Mouse (Mus musculus): ENCODE measurements at regions not wholly inside any gene's neighbourhood (a gene's known extent, or its start where the extent isn't known, plus 50 kb on each side); places are given as distances from the start of the nearest gene placed in this dataset.
A peak's percentile ranks its signal among the peaks of the same experiment; 100 is the strongest.

DNA sequence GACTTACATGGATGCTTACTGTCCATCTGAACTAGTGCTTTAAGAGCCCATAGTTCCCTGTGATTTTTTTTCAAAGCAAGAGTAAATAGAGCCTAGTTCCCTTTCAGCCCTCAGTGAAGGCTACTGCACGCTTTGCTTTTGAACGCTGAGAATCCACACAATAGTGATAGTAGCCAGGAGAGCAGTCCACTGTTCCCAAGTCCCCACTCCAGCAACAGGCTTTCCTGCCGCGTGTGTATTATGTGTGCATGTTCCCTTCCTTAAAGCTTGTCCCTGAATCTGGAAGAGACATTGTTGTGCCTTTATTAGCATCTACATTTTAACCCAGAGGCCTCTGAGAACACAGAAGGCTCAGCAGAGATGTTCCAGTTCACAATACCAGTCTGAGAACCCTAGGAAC, 317.7 kb downstream of the Cd83 start:
- H3K27me3 ChIP-seq: peaks cover 31% of the 10 kb centered on the region
- no peaks in the 10 kb centered on the region for H3K36me3 ChIP-seq
- no peaks in the 10 kb centered on the region for H3K9me3 ChIP-seq
- H3K4me3 ChIP-seq: no peak overlapping the region
- no peak for ATAC-seq (ENCODE audit: low FRiP score, low read depth)
- H3K4me2 ChIP-seq (replicated peaks): no peak overlapping the region
- whole genome bisulfite sequencing: 84% methylated on average over 4 of the region's 4 CpGs
- peaks cover 21% of the 10 kb centered on the region for H3K4me1 ChIP-seq
- no peak overlapping the region for H3K27ac ChIP-seq
- no peak overlapping the region for H3K9ac ChIP-seq

DNA sequence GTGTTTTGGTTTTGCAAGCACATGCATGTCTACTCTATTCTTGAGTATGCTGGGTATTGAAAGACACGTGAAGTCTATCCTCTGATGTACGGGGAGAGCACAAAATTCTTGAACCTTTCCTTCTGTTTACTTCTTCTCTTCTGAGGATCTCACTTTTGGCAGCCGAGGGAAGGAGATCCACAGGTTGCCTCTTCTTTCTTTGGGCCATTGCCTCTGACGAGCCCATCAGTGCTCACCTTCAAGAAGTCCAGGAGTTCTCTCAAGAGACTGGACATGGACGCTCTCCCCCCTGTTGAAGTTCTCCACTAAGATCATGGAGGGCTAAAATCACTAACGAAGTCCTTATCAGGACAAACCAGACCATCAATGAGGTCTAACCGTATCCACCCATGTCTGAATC, 318.8 kb downstream of the Cd83 start:
- 92% methylated on average over 7 of the region's 7 CpGs for WGBS
- H3K36me3 ChIP-seq: no peaks in the 10 kb centered on the region
- H3K27ac ChIP-seq: no peak overlapping the region
- H3K4me2 ChIP-seq (replicated peaks): no peak overlapping the region
- peaks cover 18% of the 10 kb centered on the region for H3K4me1 ChIP-seq
- no peak overlapping the region for H3K9ac ChIP-seq
- no peak for ATAC-seq (ENCODE audit: low FRiP score, low read depth)
- no peak overlapping the region for H3K4me3 ChIP-seq
- peaks cover 31% of the 10 kb centered on the region for H3K27me3 ChIP-seq
- H3K9me3 ChIP-seq: no peaks in the 10 kb centered on the region

DNA sequence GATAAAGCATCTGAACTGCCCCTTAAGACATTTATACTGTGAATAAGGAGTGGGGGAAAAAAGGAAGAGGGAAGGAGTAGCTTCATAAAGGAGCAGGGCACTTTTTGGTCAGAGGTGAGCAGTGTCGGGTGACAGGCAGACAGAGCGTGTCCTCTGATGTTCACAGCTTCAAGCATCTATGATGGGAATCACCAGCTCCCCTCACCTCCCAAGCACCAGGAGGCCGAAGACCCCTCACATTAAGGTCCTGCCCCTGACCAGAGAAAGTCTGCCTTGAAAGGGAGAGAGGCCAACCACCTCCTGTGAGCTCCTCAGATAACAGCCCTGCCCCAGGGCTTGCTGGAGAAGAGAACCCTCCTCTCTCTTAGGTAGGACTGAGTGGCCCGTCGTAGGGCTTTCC, 320.6 kb downstream of the Cd83 start:
- H3K36me3 ChIP-seq: no peaks in the 10 kb centered on the region
- peaks cover 25% of the 10 kb centered on the region for H3K27me3 ChIP-seq
- no peak overlapping the region for H3K9ac ChIP-seq
- no peak overlapping the region for H3K4me3 ChIP-seq
- H3K27ac ChIP-seq: no peak overlapping the region
- no peaks in the 10 kb centered on the region for H3K9me3 ChIP-seq
- H3K4me2 ChIP-seq (replicated peaks): no peak overlapping the region
- H3K4me1 ChIP-seq: peaks cover 17% of the 10 kb centered on the region
- no peak for ATAC-seq (ENCODE audit: low FRiP score, low read depth)
- WGBS: 50% methylated on average over 5 of the region's 5 CpGs

DNA sequence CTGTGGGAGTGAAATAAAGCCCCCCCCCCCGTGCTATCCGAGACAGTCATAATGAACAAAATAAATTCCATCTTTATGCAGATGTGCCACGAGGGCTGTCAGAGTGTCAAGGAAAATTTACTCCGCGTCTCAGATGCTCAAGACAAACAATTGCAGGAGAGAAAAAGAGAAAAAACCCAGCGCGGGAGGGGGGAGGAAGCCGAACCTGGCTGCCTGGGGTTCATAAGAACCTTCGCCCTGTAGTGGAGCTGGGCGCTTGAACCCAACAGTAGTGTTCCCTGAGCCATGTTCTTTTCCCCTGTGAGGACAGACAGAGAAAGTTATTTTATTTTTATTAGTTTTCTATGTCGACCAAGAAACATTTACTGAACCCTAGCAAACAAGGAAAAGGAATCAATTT, 324.1 kb downstream of the Cd83 start:
- H3K9ac ChIP-seq: no peak overlapping the region
- peaks cover 10% of the 10 kb centered on the region for H3K4me1 ChIP-seq
- H3K27ac ChIP-seq: no peak overlapping the region
- H3K27me3 ChIP-seq: peaks cover 11% of the 10 kb centered on the region; the same call in 1 of the 2 replicates
- no peaks in the 10 kb centered on the region for H3K9me3 ChIP-seq
- H3K36me3 ChIP-seq: no peaks in the 10 kb centered on the region
- no peak for ATAC-seq (ENCODE audit: low FRiP score, low read depth)
- no peak overlapping the region for H3K4me3 ChIP-seq
- 51% methylated on average over 11 of the region's 11 CpGs for WGBS
- no peak overlapping the region for H3K4me2 ChIP-seq (replicated peaks)

DNA sequence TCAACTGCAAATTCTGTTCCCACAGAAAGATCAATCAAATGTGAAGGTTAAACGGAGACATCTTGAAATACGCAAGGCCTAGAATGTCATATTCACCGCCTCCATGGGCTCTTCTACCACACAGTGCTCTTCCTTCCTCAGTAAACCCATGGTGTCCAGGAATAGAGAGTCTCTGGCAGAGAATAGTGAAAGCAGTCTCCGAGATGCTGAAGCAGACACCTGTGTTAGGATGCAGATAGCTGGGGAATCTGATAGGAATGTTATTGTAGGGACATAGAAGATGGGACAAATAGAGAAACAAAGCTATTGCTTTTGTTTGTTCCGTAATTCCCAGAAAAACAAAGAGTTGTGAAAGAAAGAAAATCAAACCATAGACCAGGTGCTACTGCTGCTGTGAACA, 328.5 kb downstream of the Cd83 start:
- no peaks in the 10 kb centered on the region for H3K9me3 ChIP-seq
- H3K27ac ChIP-seq: no peak overlapping the region
- no peak overlapping the region for H3K4me2 ChIP-seq (replicated peaks)
- H3K9ac ChIP-seq: no peak overlapping the region
- H3K4me3 ChIP-seq: no peak overlapping the region
- H3K36me3 ChIP-seq: no peaks in the 10 kb centered on the region
- peaks cover 20% of the 10 kb centered on the region for H3K4me1 ChIP-seq
- ATAC-seq (ENCODE audit: low FRiP score, low read depth): no peak
- H3K27me3 ChIP-seq: peaks cover 5% of the 10 kb centered on the region; the same call in 1 of the 2 replicates
- WGBS: 91% methylated on average over 5 of the region's 5 CpGs

DNA sequence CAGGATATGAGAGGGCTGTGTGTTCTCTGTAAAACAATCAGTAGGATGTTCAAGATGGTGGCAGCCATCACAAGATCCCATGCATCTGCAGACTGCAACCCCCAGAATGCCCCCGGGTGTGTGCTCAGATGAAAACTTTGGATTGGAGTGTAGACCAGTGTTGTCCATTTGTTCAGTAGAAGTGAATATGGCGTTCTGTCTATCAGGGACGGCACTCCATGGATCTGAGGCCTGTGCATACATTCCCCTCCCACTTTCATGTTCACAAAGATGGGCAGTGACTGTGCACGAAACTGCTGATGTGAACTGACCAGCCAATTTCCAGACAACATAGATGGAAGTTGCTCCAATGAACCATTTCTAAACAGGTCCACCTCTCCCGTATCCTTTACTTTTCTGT, 330.3 kb downstream of the Cd83 start:
- no peak for ATAC-seq (ENCODE audit: low FRiP score, low read depth)
- Histone ChIP-seq H3K4me2 (replicated peaks) (no peak overlapping the region), H3K27ac (no peak overlapping the region), H3K36me3 (no peaks in the 10 kb centered on the region), H3K27me3 (peaks cover 5% of the 10 kb centered on the region; the same call in 1 of the 2 replicates), H3K4me3 (no peak overlapping the region), H3K4me1 (peaks cover 10% of the 10 kb centered on the region), H3K9me3 (no peaks in the 10 kb centered on the region), H3K9ac (no peak overlapping the region)
- 65% methylated on average over 5 of the region's 5 CpGs for WGBS

DNA sequence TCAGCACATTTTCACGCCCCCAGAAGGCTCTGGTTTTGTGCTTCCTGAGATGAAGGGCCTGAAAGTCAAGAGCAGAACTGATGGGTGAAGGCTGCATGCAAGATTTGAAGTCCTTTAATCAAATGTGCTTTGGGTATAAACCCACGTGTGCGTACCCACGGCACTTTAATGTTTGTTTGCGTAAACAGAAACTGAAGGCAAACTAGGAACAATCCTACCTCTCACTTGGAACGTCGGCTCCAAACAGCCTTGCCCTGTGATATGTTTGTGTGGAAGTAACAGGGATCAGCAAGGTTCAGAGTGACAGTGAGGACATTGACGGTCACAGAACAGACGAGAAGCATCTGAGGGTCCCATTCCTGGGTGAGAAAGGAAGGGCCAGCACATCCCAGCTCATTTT, 333.3 kb downstream of the Cd83 start:
- peaks cover 4% of the 10 kb centered on the region; the same call in 1 of the 2 replicates for H3K27me3 ChIP-seq
- H3K4me1 ChIP-seq: peaks cover 31% of the 10 kb centered on the region
- no peak overlapping the region for H3K4me2 ChIP-seq (replicated peaks)
- H3K27ac ChIP-seq: no peak overlapping the region
- no peaks in the 10 kb centered on the region for H3K9me3 ChIP-seq
- no peaks in the 10 kb centered on the region for H3K36me3 ChIP-seq
- no peak for ATAC-seq (ENCODE audit: low FRiP score, low read depth)
- H3K9ac ChIP-seq: no peak overlapping the region
- no peak overlapping the region for H3K4me3 ChIP-seq
- 70% methylated on average over 9 of the region's 9 CpGs for WGBS

DNA sequence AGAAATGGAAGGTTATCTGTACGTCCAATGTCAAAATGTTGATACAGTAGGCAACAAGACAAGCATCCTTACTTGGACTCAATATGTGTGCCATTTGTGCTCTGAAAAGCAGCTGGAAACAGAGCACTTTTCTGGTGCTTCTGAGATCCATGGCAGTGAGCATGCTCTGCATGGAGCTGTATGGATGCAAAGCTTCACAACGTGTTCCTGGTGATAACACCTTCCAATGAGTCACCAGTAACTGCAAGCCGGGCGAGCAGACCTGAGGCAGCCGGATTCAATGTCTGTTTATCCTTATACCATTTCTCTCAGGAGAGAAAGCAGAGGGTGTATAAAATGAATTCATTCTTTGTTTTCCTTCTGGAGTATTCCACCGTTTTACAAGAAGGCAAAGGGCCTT, 334.3 kb downstream of the Cd83 start:
- Histone ChIP-seq H3K9ac (no peak overlapping the region), H3K4me1 (peaks cover 31% of the 10 kb centered on the region), H3K4me3 (no peak overlapping the region), H3K9me3 (no peaks in the 10 kb centered on the region), H3K27me3 (peaks cover 4% of the 10 kb centered on the region; the same call in 1 of the 2 replicates), H3K36me3 (no peaks in the 10 kb centered on the region), H3K4me2 (replicated peaks) (no peak overlapping the region), H3K27ac (no peak overlapping the region)
- WGBS: 70% methylated on average over 6 of the region's 6 CpGs
- no peak for ATAC-seq (ENCODE audit: low FRiP score, low read depth)

DNA sequence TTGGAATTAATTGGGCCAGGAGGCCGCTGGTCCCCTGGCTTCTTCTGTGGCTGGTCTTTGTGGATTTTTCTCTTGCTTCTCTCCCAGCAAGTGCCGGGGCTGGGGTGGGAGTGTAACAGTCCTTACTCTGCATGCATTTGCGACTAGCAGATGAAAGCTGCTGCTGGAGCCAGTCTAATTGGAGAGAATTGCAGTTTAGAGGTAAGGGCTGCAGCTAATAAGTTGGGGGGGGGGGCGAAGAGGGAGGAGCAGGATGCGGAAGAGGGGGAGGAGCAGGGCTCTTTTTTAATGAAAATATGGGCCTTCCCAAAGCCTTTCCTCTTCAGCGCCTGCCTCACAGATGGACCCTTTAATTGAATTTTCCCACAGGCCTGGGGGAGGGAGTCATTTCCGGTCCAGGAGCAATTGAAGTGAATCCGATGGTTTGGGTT, 336.7 kb downstream of the Cd83 start:
- Histone ChIP-seq H3K27me3 (peaks cover 4% of the 10 kb centered on the region; the same call in 1 of the 2 replicates), H3K4me1 (peaks cover 25% of the 10 kb centered on the region), H3K36me3 (no peaks in the 10 kb centered on the region), H3K27ac (peak overlapping the region; percentile 48; the same call in 1 of the 2 replicates), H3K4me2 (replicated peaks) (0 out of 2 replicates have a peak overlapping the region, but pooled peaks have one; percentile 3), H3K4me3 (no peak overlapping the region), H3K9ac (no peak overlapping the region), H3K9me3 (no peaks in the 10 kb centered on the region)
- peak; percentile 48; the same call in 1 of the 2 replicates for ATAC-seq (ENCODE audit: low FRiP score, low read depth)
- 14% methylated on average over 6 of the region's 8 CpGs for WGBS

DNA sequence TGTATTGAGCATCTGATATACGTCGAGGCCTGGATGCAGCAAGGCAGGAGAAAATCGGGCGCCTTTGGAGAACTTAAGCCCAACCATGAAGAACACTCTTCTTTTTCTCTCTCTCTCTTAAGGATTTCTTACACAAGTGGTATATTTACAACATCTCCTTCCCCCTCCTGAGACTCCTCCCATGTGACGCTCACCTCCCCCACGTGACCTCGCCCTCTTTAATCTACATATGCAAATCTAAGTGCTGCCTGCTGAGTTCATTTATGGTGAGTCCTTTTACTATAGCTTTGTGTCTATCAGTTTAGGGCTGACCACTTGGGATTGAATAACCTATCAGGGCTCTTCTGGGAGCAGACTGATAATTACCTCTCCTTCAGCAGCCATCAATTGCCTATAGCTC, 337.4 kb downstream of the Cd83 start:
- Histone ChIP-seq H3K36me3 (no peaks in the 10 kb centered on the region), H3K27ac (no peak overlapping the region; the same call in 1 of the 2 replicates), H3K4me1 (peaks cover 26% of the 10 kb centered on the region), H3K4me2 (replicated peaks) (no peak overlapping the region), H3K9ac (no peak overlapping the region), H3K27me3 (peaks cover 4% of the 10 kb centered on the region; the same call in 1 of the 2 replicates), H3K4me3 (no peak overlapping the region), H3K9me3 (no peaks in the 10 kb centered on the region)
- 53% methylated on average over 7 of the region's 7 CpGs for WGBS
- ATAC-seq (ENCODE audit: low FRiP score, low read depth): no peak

DNA sequence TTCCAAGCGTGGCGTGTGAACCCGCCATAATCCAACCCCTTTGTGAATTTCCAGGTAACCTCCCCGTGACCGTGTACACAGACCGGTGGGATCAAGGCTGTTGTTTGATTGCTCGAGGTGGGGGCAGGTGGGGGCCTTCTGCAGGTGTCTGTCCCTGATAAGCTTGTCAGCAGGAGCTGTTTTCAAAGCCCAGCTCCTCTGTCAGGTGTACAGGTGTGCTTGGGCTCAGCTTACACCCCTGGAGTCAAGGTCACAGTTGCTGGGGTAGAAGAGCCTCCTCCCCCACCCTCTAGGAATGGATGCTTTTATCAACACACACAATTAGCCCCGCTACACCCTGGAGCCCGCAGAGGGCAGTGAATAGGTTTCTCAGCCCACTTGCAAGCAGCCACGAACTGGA, 341.6 kb downstream of the Cd83 start:
- no peaks in the 10 kb centered on the region for H3K36me3 ChIP-seq
- no peak overlapping the region for H3K4me2 ChIP-seq (replicated peaks)
- ATAC-seq (ENCODE audit: low FRiP score, low read depth): no peak
- no peak overlapping the region for H3K27ac ChIP-seq
- peaks cover 14% of the 10 kb centered on the region for H3K4me1 ChIP-seq
- H3K9ac ChIP-seq: no peak overlapping the region
- no peaks in the 10 kb centered on the region for H3K9me3 ChIP-seq
- H3K27me3 ChIP-seq: no peaks in the 10 kb centered on the region
- H3K4me3 ChIP-seq: no peak overlapping the region
- WGBS: 33% methylated on average over 10 of the region's 10 CpGs

DNA sequence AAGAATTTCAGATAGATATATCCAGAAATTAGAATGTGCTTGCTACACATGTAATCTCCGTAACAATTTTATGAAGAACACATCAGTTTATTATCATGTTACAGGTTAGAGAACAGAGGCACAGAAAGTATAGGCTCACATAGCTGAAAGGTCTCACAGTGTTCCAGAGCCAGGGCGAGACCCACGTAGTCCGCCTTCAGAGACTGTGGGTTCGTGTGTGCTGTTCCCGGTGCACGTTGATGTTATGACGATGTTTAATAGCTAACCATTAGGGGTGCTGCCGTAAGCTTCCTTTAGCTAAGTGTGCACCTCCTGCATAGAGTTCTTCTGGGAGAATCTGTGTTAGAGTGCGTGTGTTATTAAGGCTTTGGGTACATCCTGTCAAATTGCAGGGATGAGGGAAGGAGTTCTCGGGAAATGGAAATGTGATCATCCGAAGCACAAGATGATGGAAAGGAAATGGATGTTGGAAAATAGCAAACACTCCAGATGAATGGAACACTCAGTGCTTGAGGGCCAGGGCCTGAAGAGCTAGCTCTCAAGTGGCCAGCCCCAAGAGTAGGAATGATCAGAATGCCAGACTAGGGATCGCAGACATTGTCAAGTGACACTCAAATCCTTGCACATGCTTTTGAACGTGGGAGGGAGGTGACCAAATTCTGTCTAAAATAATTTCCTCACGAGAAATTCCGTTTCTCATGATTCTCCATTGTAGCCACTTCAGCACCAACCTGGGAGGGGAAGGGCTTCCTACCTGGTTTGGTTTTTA, 344.1 kb downstream of the Cd83 start:
- H3K36me3 ChIP-seq: no peaks in the 10 kb centered on the region
- H3K9ac ChIP-seq: no peak overlapping the region
- ATAC-seq (ENCODE audit: low FRiP score, low read depth): no peak
- no peaks in the 10 kb centered on the region for H3K9me3 ChIP-seq
- no peaks in the 10 kb centered on the region for H3K27me3 ChIP-seq
- H3K4me1 ChIP-seq: peaks cover 10% of the 10 kb centered on the region; the same call in 1 of the 2 replicates
- no peak overlapping the region for H3K4me2 ChIP-seq (replicated peaks)
- no peak overlapping the region for H3K4me3 ChIP-seq
- H3K27ac ChIP-seq: no peak overlapping the region
- 84% methylated on average over 16 of the region's 16 CpGs for WGBS

DNA sequence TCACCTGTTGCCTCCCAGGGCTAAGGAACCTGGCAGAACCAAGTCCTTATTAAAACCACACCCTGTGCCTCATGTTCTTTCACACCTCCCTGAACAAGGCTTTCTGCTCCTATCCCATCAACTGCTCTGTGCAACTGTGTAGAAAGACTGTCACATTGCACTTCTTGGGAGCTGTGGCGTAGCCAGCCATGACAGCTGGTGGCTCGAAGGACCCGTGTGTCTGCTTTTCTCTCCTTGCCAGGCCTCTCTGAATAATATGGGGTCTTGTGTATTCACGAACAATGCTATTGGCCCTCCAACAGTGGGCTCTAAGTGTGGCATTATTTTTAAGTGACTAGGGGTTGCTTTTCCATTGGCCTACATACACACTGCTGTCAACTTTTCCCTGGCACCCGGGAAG, 347.3 kb downstream of the Cd83 start:
- ATAC-seq (ENCODE audit: low FRiP score, low read depth): no peak
- no peak overlapping the region for H3K9ac ChIP-seq
- H3K27ac ChIP-seq: no peak overlapping the region
- WGBS: 90% methylated on average over 5 of the region's 5 CpGs
- H3K9me3 ChIP-seq: no peaks in the 10 kb centered on the region
- no peaks in the 10 kb centered on the region for H3K36me3 ChIP-seq
- H3K4me2 ChIP-seq (replicated peaks): no peak overlapping the region
- H3K4me1 ChIP-seq: peaks cover 9% of the 10 kb centered on the region
- no peak overlapping the region for H3K4me3 ChIP-seq
- H3K27me3 ChIP-seq: no peaks in the 10 kb centered on the region; the same call in 1 of the 2 replicates
